Mouse (Mus musculus) hindbrain, embryonic 16.5 days (tissue): ENCODE measurements around the gene Serpine2. TPM values are rescaled to one million over a fixed set of nuclear protein-coding genes. Genes with fewer than 3 reads are reported as not detected.

Experiments
- ATAC-seq: fragments of 200-750 bp; cut with Nextera tagmentation; 2 replicates; pipeline ENCODE4 v1.8.0; 2017; ENCODE audit warnings: moderate TSS enrichment, moderate library complexity
- H3K27ac ChIP-seq: fragments of 300-500 bp; sonication (generic); 2 replicates; pipeline ENCODE4 v1.5.1; 2014; ENCODE audit warnings: low read depth, mild to moderate bottlenecking, control low read depth, low read length, moderate library complexity
- H3K27me3 ChIP-seq: fragments of 300-500 bp; sonication (generic); replicated peaks from 2 replicates; pipeline ENCODE4 v1.6.1; 2014; ENCODE audit warnings: low read length; ENCODE audit not compliant: control insufficient read depth, insufficient read depth
- H3K36me3 ChIP-seq: fragments of 300-500 bp; sonication (generic); 2 replicates; pipeline ENCODE4 v1.6.1; 2014; ENCODE audit warnings: mild to moderate bottlenecking, low read length, moderate library complexity, mixed read lengths; ENCODE audit not compliant: control insufficient read depth, insufficient read depth
- H3K4me1 ChIP-seq: fragments of 300-500 bp; sonication (generic); 2 replicates; pipeline ENCODE4 v1.6.1; 2014; ENCODE audit warnings: low read depth, low read length; ENCODE audit not compliant: control insufficient read depth, insufficient read depth
- H3K4me2 ChIP-seq: fragments of 300-500 bp; sonication (generic); 2 replicates; pipeline ENCODE4 v1.6.1; 2014; ENCODE audit warnings: mild to moderate bottlenecking, low read length, control low read depth, moderate library complexity
- H3K4me3 ChIP-seq: fragments of 300-500 bp; sonication (generic); 2 replicates; pipeline ENCODE4 v1.5.1; 2014; ENCODE audit warnings: mild to moderate bottlenecking, low read length, control low read depth, moderate library complexity
- H3K9ac ChIP-seq: fragments of 300-500 bp; sonication (generic); 2 replicates; pipeline ENCODE4 v1.6.1; 2014; ENCODE audit warnings: low read depth, mild to moderate bottlenecking, control low read depth, low read length, moderate library complexity
- H3K9me3 ChIP-seq: fragments of 300-500 bp; sonication (generic); 2 replicates; pipeline ENCODE4 v1.6.1; 2014; ENCODE audit warnings: mild to moderate bottlenecking, low read length, moderate library complexity; ENCODE audit not compliant: control insufficient read depth
- WGBS: fragments of 180-500 bp; shearing (Covaris S2); extraction: QIAGEN DNeasy Blood & Tissue Kit; methylation state at CpG from one replicate; pipeline ENCODE4 v1.1.7; 2014; 5-methylcytosine and 5-hydroxymethylcytosine counted together
- polyA plus RNA-seq: library from polyadenylated mRNA; unstranded; fragments of >200 nt; fragmentation: Nextera tagmentation; extraction: Ambion mirVana; gene quantifications from 2 replicates; pipeline ENCODE4 v1.2.1, GENCODE M21; 2015

Serpine2 gene
- polyA plus RNA-seq, 1 experiment from 2014 or later = 403 TPM

GRCm38 (mm10) chr1:79756417-79756816 is 104.6 kb downstream of the Serpine2 start:
- Histone ChIP-seq H3K27ac (no peak overlapping the region), H3K27me3 (no peaks in the 10 kb centered on the region), H3K4me3 (no peak overlapping the region), H3K4me1 (peaks cover 18% of the 10 kb centered on the region), H3K36me3 (no peaks in the 10 kb centered on the region; the same call in 1 of the 2 replicates), H3K9ac (no peak overlapping the region), H3K4me2 (no peak overlapping the region), H3K9me3 (no peaks in the 10 kb centered on the region; the same call in 1 of the 2 replicates)
- 95% methylated on average over 5 of the region's 5 CpGs for WGBS
- ATAC-seq = no peak

GRCm38 (mm10) chr1:79755376-79755775 is 105.6 kb downstream of the Serpine2 start:
- no peak overlapping the region for H3K9ac ChIP-seq
- WGBS = 66% methylated on average over 2 of the region's 2 CpGs
- H3K27ac ChIP-seq = no peak overlapping the region
- H3K4me3 ChIP-seq = no peak overlapping the region
- H3K36me3 ChIP-seq = peaks cover 2% of the 10 kb centered on the region; the same call in 1 of the 2 replicates
- no peak overlapping the region for H3K4me2 ChIP-seq
- H3K9me3 ChIP-seq = peaks cover 1% of the 10 kb centered on the region; the same call in 1 of the 2 replicates
- no peak for ATAC-seq
- peaks cover 14% of the 10 kb centered on the region for H3K4me1 ChIP-seq
- no peaks in the 10 kb centered on the region for H3K27me3 ChIP-seq

GRCm38 (mm10) chr1:79754936-79755335 is 106.0 kb downstream of the Serpine2 start:
- H3K4me2 ChIP-seq = no peak overlapping the region
- 88% methylated on average over 3 of the region's 3 CpGs for WGBS
- ATAC-seq = no peak
- H3K27ac ChIP-seq = no peak overlapping the region
- H3K27me3 ChIP-seq = no peaks in the 10 kb centered on the region
- peaks cover 2% of the 10 kb centered on the region; the same call in 1 of the 2 replicates for H3K9me3 ChIP-seq
- H3K4me1 ChIP-seq = peaks cover 11% of the 10 kb centered on the region
- H3K9ac ChIP-seq = no peak overlapping the region
- H3K4me3 ChIP-seq = no peak overlapping the region
- peaks cover 2% of the 10 kb centered on the region; the same call in 1 of the 2 replicates for H3K36me3 ChIP-seq

- Histone ChIP-seq H3K4me3 (no peak overlapping the region), H3K36me3 (peaks cover 2% of the 10 kb centered on the region; the same call in 1 of the 2 replicates), H3K9ac (no peak overlapping the region), H3K4me2 (no peak overlapping the region), H3K4me1 (peaks cover 6% of the 10 kb centered on the region), H3K27me3 (no peaks in the 10 kb centered on the region), H3K27ac (no peak overlapping the region), H3K9me3 (peaks cover 2% of the 10 kb centered on the region; the same call in 1 of the 2 replicates)
- 96% methylated on average over 3 of the region's 3 CpGs for WGBS
- ATAC-seq = no peak
Observed at GRCm38 (mm10) chr1:79753456-79753855, 107.5 kb downstream of the Serpine2 start.

- Histone ChIP-seq H3K4me2 (no peak overlapping the region), H3K4me3 (no peak overlapping the region), H3K9ac (no peak overlapping the region), H3K27me3 (no peaks in the 10 kb centered on the region), H3K36me3 (peaks cover 2% of the 10 kb centered on the region; the same call in 1 of the 2 replicates), H3K9me3 (peaks cover 2% of the 10 kb centered on the region; the same call in 1 of the 2 replicates), H3K4me1 (peaks cover 6% of the 10 kb centered on the region), H3K27ac (no peak overlapping the region)
- no peak for ATAC-seq
- 87% methylated on average over 4 of the region's 4 CpGs for WGBS
Observed at GRCm38 (mm10) chr1:79752714-79753340, 108.2 kb downstream of the Serpine2 start.

- H3K4me2 ChIP-seq = no peak overlapping the region
- H3K9ac ChIP-seq = no peak overlapping the region
- H3K4me3 ChIP-seq = no peak overlapping the region
- peaks cover 3% of the 10 kb centered on the region for H3K4me1 ChIP-seq
- 84% methylated on average over 7 of the region's 7 CpGs for WGBS
- no peak overlapping the region for H3K27ac ChIP-seq
- no peak for ATAC-seq
- no peaks in the 10 kb centered on the region for H3K27me3 ChIP-seq
- H3K36me3 ChIP-seq = peaks cover 2% of the 10 kb centered on the region; the same call in 1 of the 2 replicates
- H3K9me3 ChIP-seq = peaks cover 2% of the 10 kb centered on the region; the same call in 1 of the 2 replicates
Observed at GRCm38 (mm10) chr1:79752015-79752695, 108.8 kb downstream of the Serpine2 start.

- no peak overlapping the region for H3K4me3 ChIP-seq
- H3K27me3 ChIP-seq = no peaks in the 10 kb centered on the region
- H3K4me1 ChIP-seq = no peaks in the 10 kb centered on the region
- WGBS = 80% methylated on average over 5 of the region's 5 CpGs
- no peak overlapping the region for H3K4me2 ChIP-seq
- no peak for ATAC-seq
- peaks cover 2% of the 10 kb centered on the region; the same call in 1 of the 2 replicates for H3K36me3 ChIP-seq
- no peak overlapping the region for H3K27ac ChIP-seq
- peaks cover 2% of the 10 kb centered on the region; the same call in 1 of the 2 replicates for H3K9me3 ChIP-seq
- H3K9ac ChIP-seq = no peak overlapping the region
Observed at GRCm38 (mm10) chr1:79751186-79751585, 109.8 kb downstream of the Serpine2 start.

- Histone ChIP-seq H3K4me1 (no peaks in the 10 kb centered on the region), H3K27ac (no peak overlapping the region), H3K4me3 (no peak overlapping the region), H3K4me2 (no peak overlapping the region), H3K36me3 (peaks cover 3% of the 10 kb centered on the region; the same call in 1 of the 2 replicates), H3K9me3 (peaks cover 2% of the 10 kb centered on the region; the same call in 1 of the 2 replicates), H3K27me3 (no peaks in the 10 kb centered on the region), H3K9ac (no peak overlapping the region)
- ATAC-seq = no peak
- WGBS = 93% methylated on average over 4 of the region's 4 CpGs
Observed at GRCm38 (mm10) chr1:79746056-79746455, 114.9 kb downstream of the Serpine2 start.
